Mouse (Mus musculus) small intestine, adult 2 months (tissue): ENCODE results near the gene Slc12a8. TPM values are rescaled to one million over a fixed set of nuclear protein-coding genes. Genes with fewer than 3 reads are reported as not detected.

Experiments
- H3K27ac ChIP-seq: fragments of 200-500 bp; 2 replicates; pipeline ENCODE4 v1.5.1; 2012; ENCODE audit warnings: low read depth, low read length, control low read depth, inconsistent platforms; ENCODE audit not compliant: insufficient read depth
- H3K27me3 ChIP-seq: fragments of 200-500 bp; 2 replicates; pipeline ENCODE4 v1.6.1; 2012; ENCODE audit warnings: mild to moderate bottlenecking, moderate library complexity, low read length, inconsistent platforms; ENCODE audit not compliant: control insufficient read depth, insufficient read depth
- H3K36me3 ChIP-seq: fragments of 200-500 bp; 2 replicates; pipeline ENCODE4 v1.6.1; 2012; ENCODE audit warnings: mild to moderate bottlenecking, low read length, control low read depth, inconsistent platforms; ENCODE audit not compliant: control insufficient read depth, insufficient read depth
- H3K4me1 ChIP-seq: fragments of 200-500 bp; 2 replicates; pipeline ENCODE4 v1.6.1; 2012; ENCODE audit warnings: low read length, inconsistent platforms, mixed read lengths; ENCODE audit not compliant: control insufficient read depth, insufficient read depth, insufficient read length
- H3K4me3 ChIP-seq: fragments of 200-500 bp; 2 replicates; pipeline ENCODE4 v1.5.1; 2012; ENCODE audit warnings: low read depth, mild to moderate bottlenecking, control low read depth, inconsistent platforms, low read length, moderate library complexity
- CTCF ChIP-seq: fragments of 200-500 bp; IDR thresholded peaks from 2 replicates; pipeline ENCODE4 v1.5.1; 2012; ENCODE audit warnings: low read depth, mild to moderate bottlenecking, control low read depth, inconsistent platforms, low read length, moderate library complexity, mixed read lengths; ENCODE audit not compliant: insufficient replicate concordance, insufficient read length; ENCODE audit errors: extremely low read depth
- POLR2A ChIP-seq: fragments of 200-500 bp; IDR thresholded peaks from 2 replicates; pipeline ENCODE4 v1.6.1; 2012; ENCODE audit warnings: low read depth, mild to moderate bottlenecking, control low read depth, inconsistent platforms, low read length, moderate library complexity
- WGBS: fragments of 180-500 bp; shearing (Covaris S2); methylation state at CpG from one replicate; pipeline ENCODE4 v1.1.7; 2018; 5-methylcytosine and 5-hydroxymethylcytosine counted together
- polyA plus RNA-seq: library from polyadenylated mRNA; depleted of rRNA; stranded (reverse); fragments of >200 nt; gene quantifications from 2 replicates; pipeline ENCODE4 v1.2.3, GENCODE M21; 2012; rRNA removed

Gene Slc12a8
- polyA plus RNA-seq: 20.9 and 46.7 TPM in 2 replicates

DNA sequence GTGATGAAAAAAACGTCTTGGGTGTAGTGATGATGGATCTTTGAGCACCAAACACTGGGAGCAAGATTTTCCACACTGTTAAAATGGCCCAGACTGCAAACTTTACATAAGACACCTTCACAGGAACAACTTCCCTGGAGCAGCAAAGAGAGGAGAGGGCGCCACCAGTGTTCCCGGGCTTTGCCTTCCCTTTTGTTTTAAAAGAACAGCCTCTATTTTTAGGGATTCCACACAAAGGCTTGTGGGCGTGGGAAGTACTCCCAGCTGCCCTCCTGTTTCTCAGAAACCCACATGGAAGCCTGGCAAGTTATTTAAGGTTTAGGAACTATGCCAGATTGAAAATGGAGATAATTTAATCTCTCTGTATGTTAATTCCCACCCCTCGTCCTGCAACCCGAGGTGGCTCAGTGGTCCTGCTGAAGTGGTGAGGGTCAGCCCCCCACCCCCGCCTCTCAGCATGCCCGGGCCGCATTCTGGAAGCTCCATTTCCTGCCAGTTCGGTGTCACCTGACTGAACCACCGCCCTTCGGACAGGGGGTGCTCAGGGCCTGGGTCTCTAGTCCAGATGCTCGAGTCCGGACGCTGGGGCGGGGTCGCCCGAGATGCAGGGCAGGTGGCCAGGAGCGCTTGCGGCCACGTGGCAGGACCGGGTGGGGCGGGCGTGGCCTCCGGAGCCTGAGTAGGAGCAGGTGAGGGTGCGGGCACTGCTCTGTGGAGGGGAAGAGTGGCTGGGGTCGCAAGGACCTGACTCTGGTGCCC lies at the start of gene Slc12a8:
Slc12a8 (plus strand) TSS at position 522 of the 759 bp plus-strand sequence.
- peak within 1 kb of the TSS; percentile 41 for H3K27ac ChIP-seq
- H3K4me3 ChIP-seq: peak within 1 kb of the TSS; percentile 48
- TF ChIP-seq CTCF: no peak
- TF ChIP-seq POLR2A: no peak
- no peaks in the 10 kb centered on the region for H3K27me3 ChIP-seq
- WGBS: 11% methylated on average over 27 of the region's 27 CpGs
- peaks cover 9% of the 10 kb centered on the region for H3K4me1 ChIP-seq
- H3K36me3 ChIP-seq: no peaks in the 10 kb centered on the region

DNA sequence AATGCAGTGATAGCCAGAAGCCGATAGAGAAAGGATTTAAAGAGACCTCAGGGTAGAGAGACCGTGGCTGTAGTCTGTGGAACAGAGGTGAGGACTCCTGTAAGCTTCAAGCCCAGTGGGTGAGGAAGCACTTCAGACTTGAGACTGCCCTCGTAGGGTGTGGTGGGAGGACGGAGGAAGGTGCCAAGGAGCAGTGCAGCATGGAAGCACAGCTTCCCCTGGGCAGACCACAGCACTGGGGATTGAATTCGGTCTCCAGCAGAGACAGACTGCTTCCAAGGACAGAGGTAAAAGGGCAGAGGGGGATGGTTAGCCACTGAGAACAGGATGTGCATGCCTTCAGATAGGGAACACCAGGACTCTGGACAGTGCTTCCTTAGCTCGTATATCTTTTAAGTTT lies 49.7 kb upstream of the Slc12a8 start:
- H3K4me3 ChIP-seq: no peak overlapping the region
- WGBS: 71% methylated on average over 6 of the region's 6 CpGs
- TF ChIP-seq CTCF: no peak
- TF ChIP-seq POLR2A: no peak
- no peaks in the 10 kb centered on the region for H3K4me1 ChIP-seq
- no peak overlapping the region for H3K27ac ChIP-seq
- H3K27me3 ChIP-seq: no peaks in the 10 kb centered on the region
- peaks cover 29% of the 10 kb centered on the region for H3K36me3 ChIP-seq

DNA sequence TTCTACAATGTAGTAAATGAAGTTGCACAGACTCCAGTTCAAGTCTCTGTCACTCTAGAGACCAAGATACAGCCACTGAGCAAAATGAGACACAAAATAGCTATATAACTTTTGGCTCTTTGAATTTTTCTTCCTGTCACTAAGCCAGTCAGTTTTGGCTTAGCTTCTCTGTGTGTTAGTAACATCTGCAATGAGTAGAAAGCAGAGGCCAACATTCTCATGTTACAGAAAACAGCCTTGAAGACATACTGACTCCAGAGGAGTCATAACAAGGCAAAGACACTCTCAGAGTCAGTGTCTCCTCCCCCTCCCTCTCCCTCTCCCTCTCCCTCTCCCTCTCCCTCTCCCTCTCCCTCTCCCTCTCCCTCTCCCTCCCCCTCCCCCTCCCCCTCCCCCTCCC lies 47.2 kb upstream of the Slc12a8 start:
- no peaks in the 10 kb centered on the region for H3K4me1 ChIP-seq
- TF ChIP-seq POLR2A (no peak), CTCF (no peak)

DNA sequence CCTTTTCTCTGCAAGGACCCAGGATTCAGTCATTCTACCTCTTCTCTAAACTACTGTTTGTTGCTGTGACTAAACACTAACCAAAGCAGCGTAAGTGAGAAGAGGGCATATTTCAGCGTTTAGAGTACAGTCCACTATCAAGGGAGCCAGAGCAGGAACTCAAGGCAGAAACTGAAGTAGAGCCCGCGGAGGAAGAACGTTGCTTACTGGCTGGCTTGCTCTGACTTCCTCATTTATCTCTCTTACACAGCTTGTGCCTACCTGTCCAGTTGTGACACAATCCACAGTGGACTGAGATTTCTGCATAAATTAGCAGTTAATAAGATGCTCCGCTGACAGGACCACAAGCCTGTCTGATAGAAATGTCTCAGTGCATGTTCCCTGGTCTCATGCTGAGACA lies 42.7 kb upstream of the Slc12a8 start:
- no peaks in the 10 kb centered on the region for H3K4me1 ChIP-seq
- TF ChIP-seq CTCF: no peak
- no peak for TF ChIP-seq POLR2A
- WGBS: 91% methylated on average over 6 of the region's 6 CpGs
- H3K4me3 ChIP-seq: no peak overlapping the region
- H3K27me3 ChIP-seq: no peaks in the 10 kb centered on the region
- peaks cover 26% of the 10 kb centered on the region for H3K36me3 ChIP-seq
- H3K27ac ChIP-seq: no peak overlapping the region

More for the DNA sequence above, 47.2 kb upstream of the Slc12a8 start:
- Histone ChIP-seq H3K4me3 (no peak overlapping the region), H3K27me3 (no peaks in the 10 kb centered on the region), H3K27ac (no peak overlapping the region), H3K36me3 (peaks cover 31% of the 10 kb centered on the region)

DNA sequence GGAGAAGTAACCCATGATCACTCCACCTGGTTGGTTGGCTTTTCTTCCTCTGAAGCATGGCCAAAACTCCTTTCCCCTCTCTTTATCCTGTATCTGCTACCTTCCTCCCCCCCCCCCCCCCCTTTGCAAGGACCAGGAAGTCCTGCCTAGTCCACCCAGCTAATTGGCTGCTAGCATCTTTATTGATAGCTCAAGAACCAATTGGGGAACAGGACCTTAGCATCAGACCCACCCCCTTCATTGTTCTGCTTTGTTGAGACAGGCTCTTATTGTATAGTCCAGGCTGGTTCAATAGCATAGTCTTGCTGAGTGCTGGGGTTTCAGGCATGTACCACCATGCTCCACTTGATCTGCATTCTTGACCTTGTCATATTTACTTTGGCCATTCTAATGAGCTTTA lies 37.2 kb upstream of the Slc12a8 start:
- Histone ChIP-seq H3K27ac (no peak overlapping the region), H3K27me3 (no peaks in the 10 kb centered on the region), H3K4me3 (no peak overlapping the region), H3K4me1 (no peaks in the 10 kb centered on the region), H3K36me3 (peaks cover 13% of the 10 kb centered on the region)
- TF ChIP-seq CTCF (no peak), POLR2A (no peak)

DNA sequence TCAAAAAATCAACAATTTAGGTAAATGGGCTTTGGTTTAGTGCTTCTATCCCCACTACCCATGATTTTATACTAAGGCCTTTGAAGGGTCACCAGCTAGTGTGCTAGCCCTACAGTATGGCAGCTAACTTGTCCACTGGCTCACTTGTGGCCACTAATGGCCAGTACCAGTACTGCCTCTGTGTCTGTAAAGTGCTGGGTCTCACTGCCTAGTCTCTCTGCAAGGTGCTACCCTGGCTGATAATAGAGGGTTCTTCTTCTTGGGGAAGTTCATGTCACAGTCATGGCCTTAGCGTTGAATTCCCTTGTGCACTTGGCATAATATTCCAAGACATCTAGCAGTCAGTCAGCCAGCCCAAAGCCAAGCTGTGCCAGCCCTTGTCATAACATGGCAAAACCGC lies 36.0 kb upstream of the Slc12a8 start:
- peak; percentile 53; the same call in 1 of the 2 replicates for TF ChIP-seq CTCF
- no peak for TF ChIP-seq POLR2A
- 99% methylated on average over 2 of the region's 2 CpGs for WGBS
- Histone ChIP-seq H3K4me1 (no peaks in the 10 kb centered on the region), H3K36me3 (peaks cover 11% of the 10 kb centered on the region), H3K4me3 (no peak overlapping the region), H3K27ac (no peak overlapping the region), H3K27me3 (no peaks in the 10 kb centered on the region)

DNA sequence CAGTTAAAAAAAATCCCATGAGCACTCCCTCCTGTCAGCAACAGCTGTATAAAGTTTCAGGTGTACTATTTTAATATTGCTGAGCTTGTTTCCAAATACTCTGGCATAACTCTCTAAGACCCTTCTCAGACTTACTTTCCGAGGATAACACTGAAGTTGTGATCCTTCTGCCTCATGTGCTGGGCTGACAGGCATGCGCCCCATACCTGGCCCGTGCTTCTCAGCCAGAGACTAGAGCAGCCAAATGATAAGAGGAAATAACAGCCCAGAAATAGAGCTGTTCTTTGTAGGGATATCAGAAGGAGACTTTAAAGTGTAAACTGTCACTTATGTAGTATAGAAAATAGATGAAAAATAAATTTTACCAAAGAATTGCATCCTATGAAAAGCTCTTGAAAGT lies 34.8 kb upstream of the Slc12a8 start:
- no peak overlapping the region for H3K27ac ChIP-seq
- H3K4me1 ChIP-seq: no peaks in the 10 kb centered on the region
- no peaks in the 10 kb centered on the region for H3K27me3 ChIP-seq
- peaks cover 10% of the 10 kb centered on the region for H3K36me3 ChIP-seq
- 92% methylated on average over 3 of the region's 3 CpGs for WGBS
- no peak overlapping the region for H3K4me3 ChIP-seq
- no peak for TF ChIP-seq POLR2A
